Comparison of ENCODE assay signal across 8 mouse cellular contexts in the genomic region with DNA sequence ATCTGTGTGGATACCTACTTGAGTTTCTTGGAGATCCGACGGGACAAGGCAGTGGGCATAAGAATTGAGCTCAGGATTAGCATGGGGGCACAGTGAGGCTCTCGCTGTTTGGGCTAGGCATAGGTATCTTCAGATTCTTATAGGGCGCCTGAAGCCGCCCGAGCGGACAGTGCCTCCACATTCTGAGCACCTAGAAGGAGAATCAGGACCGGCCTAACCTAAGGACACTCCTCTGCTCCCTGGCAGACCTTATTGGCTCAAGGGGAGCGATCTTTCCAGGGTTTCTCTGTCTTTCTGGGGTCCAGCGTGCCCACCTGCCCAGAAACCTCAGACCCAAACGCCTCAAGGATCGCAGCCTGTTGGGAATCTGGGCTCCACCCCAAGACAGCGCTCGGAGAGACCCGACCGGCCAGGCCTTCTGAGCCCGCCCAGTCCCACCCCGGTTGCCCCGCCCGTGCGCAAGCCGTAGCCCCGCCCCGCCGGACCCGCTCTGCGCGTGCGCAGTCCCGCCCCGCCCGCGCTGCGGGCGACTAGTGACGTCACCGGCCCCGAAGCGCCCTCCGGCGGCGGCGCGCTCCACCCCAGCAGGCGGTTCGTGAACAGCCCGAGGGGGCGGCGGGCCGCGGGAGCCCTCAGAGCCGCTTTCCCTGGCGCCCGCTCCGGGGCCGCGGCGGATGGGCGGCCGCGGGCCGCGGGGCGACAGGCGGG. TPM values are rescaled to one million over a fixed set of nuclear protein-coding genes. Genes with fewer than 3 reads are reported as not detected.
DNase-seq lines count a peak whose midpoint lies in the region; ATAC-seq lines count a peak whose summit lies in the region.

Gene Dvl1, plus strand, starts transcription at position 532 of the 708 bp plus-strand sequence.

- no peaks in the 10 kb centered on the region for H3K9me3 ChIP-seq in hindbrain, embryonic 13.5 days

- H3K4me3 ChIP-seq in hindbrain, embryonic 13.5 days = peak within 1 kb of the TSS; percentile 92

- WGBS in hindbrain, embryonic 13.5 days = 3% methylated on average over 51 of the region's 65 CpGs

- no peaks in the 10 kb centered on the region for H3K36me3 ChIP-seq in hindbrain, embryonic 13.5 days

- H3K9ac ChIP-seq in hindbrain, embryonic 13.5 days = peak within 1 kb of the TSS; percentile 95

- ATAC-seq in hindbrain, embryonic 13.5 days (ENCODE audit: low FRiP score) = peak; percentile 87

- H3K27me3 ChIP-seq in hindbrain, embryonic 13.5 days = peaks cover 5% of the 10 kb centered on the region

- peak within 1 kb of the TSS; percentile 90 for H3K27ac ChIP-seq in hindbrain, embryonic 13.5 days

- peak within 1 kb of the TSS; percentile 97 for H3K4me2 ChIP-seq in hindbrain, embryonic 13.5 days

- DNase-seq in R1 (ENCODE audit: low read depth, low spot score) = peak; percentile 82
- peak; percentile 98 to 99 for DNase-seq in cerebellum, postnatal 25 days
- peak; percentile 84 to 93 for DNase-seq in frontal cortex, postnatal 25 days (ENCODE audit: low spot score in 2 of 2)
- DNase-seq in layer of hippocampus, postnatal 25 days (ENCODE audit: extremely low spot score in 1 of 2, low spot score in 1 of 2) = peak; percentile 96 to 98
- peak; percentile 97 for DNase-seq in lung, postnatal 14 days
- peak; percentile 98 for DNase-seq in ovary, postnatal 36 days (ENCODE audit: low spot score)
- peak; percentile 96 for DNase-seq in thymus, postnatal 14 days

- H3K4me1 ChIP-seq in hindbrain, embryonic 13.5 days (replicated peaks) = peaks cover 54% of the 10 kb centered on the region

RNA-seq across cellular contexts. Expression of gene Dvl1, which starts in this region (rescaled TPM):
- 7.8 and 8.5 TPM in 2 replicates for polyA plus RNA-seq in hindbrain, embryonic 13.5 days (2015; fragmentation: Nextera tagmentation; extraction: Ambion mirVana)
- total RNA-seq in layer of hippocampus, postnatal 25 days (2021) = 10 to 100 TPM; 75.6 to 77.2 TPM

Comparison
In these comparisons a context has a peak if more than half of its experiments do, and no peak if none do; other contexts are left out.
1. Peak in every context shown above with its lines: DNase-seq, ATAC-seq, H3K4me3 ChIP-seq and H3K27ac ChIP-seq.